Mouse (Mus musculus) gastrocnemius, adult 18-20 months (tissue): ENCODE measurements around the gene Lrrc51. TPM values are rescaled to one million over a fixed set of nuclear protein-coding genes. Genes with fewer than 3 reads are reported as not detected.
"Not testable (repeated sequence)": the region's sequence is repeated elsewhere in the genome, so short reads cannot be mapped to it uniquely, and the experiment has no call there.

Experiments
- DNase-seq: peaks from one replicate; pipeline ENCODE4 v3.0.0; 2021; ENCODE audit warnings: low spot score
- total RNA-seq, 2 experiments: library from RNA; stranded (reverse); gene quantifications; 2 replicates each; pipeline ENCODE4 v1.2.3; 2021

Gene Lrrc51
- total RNA-seq, 2 experiments from 2014 or later = 4.0 to 4.3 TPM

- DNase-seq = no peak
These were observed 4.7 kb upstream of the Lrrc51 start for GRCm38 (mm10) chr7:101938348-101938747.

DNA sequence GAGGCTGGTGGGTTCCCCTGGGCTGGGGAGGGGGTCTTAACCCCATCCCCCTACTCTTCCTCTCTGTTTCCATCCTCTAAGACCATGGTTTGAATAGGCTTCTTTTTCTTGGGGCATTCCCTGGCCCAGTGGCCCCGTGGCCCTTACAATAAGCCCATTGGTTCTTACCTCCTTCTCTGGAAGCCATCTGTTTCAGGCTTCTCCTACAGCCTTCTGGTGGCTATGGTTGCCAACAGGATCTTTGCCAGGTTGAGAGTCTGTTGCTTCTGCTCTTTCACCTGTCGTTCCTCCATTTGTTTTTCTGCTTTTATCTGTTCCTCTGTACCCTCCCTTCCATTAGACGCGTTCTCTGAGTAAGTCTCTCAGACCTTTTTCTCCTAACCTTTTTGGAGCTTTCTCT, 3.9 kb upstream of the Lrrc51 start:
- no peak for DNase-seq

DNA sequence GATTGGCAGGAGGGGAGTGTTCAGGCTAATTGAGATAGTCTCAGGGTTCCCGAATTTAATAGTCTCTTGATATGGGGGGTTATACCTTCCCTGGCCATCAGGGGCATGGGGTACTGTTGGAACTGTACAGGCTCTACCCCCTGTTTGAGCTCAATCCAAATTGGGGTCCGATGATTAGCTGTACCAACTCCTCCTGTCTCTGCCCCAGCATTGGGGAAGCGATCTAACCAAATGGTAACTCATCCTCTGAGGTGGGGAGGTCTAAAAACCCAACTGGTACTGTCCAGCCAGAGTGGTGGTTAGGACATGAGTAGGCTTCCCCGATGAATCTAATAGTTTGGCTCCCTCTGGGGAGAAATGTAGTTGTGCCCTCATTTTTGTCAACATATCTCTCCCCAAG, 3.3 kb upstream of the Lrrc51 start:
- DNase-seq = no peak

- no peak for DNase-seq
These were observed 2.3 kb upstream of the Lrrc51 start for GRCm38 (mm10) chr7:101935957-101936356.

DNA sequence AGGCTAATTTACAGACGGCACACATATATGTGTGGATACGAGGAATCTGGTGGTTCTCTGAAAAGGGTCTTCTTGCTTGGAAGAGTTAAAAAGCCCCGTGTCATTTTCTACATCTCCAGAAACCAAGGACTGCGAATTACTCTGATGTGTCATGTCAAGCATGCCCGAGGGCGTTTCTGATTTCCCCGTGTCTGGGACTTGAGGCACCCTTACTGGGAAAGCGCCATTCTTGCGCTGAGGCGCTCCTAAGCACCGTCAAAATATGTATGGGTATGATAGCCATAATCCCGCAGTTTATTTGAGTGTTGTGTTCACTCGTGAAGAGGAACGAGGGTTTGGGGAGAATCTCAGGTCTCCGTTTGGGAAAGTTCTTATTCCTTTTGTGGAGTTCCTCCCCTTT, 395 bp downstream of the Lrrc51 start:
- no peak for DNase-seq

DNA sequence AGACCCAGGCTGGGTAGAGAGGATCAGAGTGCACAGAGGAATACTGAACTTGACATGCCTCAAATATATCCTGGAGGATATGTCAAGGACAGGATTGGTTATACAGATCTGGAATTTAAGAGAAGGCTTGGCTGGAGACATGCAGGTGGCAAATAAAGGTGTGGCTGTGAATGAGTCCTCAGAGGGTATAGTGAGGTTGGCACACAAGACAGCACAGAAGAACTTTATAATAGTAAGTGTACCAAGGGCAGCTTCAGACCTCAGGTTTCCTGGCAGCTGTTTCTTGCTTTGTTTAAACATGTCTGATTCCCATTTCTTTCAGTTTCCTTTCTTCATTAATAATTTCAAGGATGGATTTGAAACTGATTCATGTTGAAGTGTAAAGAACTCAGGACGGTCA, 1.1 kb downstream of the Lrrc51 start:
- no peak for DNase-seq

DNA sequence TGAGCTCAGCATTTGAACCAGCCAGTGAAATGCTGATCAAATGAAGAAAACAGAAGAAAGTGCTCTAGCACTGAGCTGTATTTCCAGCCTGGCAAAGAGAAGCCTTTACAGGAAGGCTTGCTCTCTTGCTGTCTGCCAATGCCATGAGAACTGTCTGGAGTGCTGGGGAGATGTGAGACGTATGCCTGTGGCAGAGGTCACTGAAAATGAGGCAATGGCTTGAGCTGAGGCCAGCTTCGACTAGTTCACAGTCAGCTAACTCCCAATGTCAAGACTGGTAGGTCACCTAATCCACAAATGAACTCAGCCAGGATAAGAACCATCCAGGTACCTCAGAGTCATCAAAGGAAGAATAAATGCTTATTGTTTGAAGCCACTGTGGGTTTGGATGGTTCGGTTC, 5.6 kb downstream of the Lrrc51 start:
- peak; percentile 30 for DNase-seq

DNA sequence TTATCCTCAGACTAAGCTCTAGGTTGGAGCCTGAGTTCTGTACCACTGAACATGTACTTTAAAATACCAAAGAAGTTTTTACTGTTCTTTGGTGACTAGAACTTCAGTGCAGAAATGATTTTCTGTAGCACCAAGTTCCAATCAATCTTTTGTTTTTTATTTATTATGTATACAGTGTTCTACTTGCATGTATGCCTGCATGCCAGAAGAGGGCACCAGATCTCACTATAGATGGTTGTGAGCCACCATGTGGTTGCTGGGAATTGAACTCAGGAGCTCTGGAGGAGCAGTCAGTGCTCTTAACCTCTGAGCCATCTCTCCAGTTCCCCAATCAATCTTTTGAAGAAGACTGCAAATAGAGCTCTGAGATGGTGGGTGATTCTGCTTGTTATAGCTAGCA, 7.8 kb downstream of the Lrrc51 start:
- not testable (repeated sequence) for DNase-seq

- peak; percentile 53 for DNase-seq
These were observed 15.6 kb downstream of the Lrrc51 start for GRCm38 (mm10) chr7:101918071-101918470.

DNA sequence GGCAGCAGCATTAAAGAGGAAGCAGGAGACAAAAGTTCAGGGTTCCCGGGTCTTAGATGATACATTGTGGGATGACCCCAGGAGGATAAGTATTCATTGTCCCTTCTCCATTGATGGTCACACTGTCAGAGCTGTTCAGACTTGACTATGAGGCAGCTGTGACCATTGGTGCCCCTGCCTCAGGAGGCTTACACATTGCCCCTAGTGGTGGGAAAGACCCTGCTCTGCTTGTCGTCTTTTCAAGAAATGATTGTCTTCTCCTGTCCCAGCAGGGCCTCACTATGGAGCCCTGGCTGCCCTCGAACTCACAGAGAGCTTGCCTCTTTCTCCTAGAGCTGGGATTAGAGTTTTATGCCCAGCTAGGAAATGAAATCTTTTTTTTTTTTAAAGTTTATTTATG, 21.7 kb downstream of the Lrrc51 start:
- no peak for DNase-seq

DNA sequence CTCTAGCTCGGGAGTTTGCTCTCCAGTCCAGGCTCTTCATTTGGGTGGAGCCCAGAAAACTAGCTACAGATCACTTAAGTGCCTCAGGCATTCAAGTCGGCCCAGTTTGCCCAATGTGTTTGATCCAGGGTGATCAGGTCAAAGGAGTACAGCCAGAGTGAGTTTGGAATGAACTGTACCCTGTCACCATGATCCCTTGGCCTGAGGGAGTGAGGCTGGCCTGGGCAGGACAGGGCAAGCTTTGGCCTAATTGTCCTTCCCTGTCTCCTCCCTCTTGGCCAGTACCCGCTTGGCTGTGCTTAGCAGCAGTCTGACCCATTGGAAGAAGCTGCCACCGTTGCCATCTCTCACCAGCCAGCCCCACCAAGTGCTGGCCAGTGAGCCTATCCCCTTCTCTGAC, 23.6 kb downstream of the Lrrc51 start:
- DNase-seq = peak; percentile 72

GRCm38 (mm10) chr7:101908367-101908766, 25.3 kb downstream of the Lrrc51 start:
- peak; percentile 64 for DNase-seq

- no peak for DNase-seq
These were observed 27.0 kb downstream of the Lrrc51 start for GRCm38 (mm10) chr7:101906696-101907095.

- no peak for DNase-seq
These were observed 27.4 kb downstream of the Lrrc51 start, which contains the start of gene Tomt for GRCm38 (mm10) chr7:101906287-101906681. Gene Tomt (minus strand): TSS chr7:101906359.

DNA sequence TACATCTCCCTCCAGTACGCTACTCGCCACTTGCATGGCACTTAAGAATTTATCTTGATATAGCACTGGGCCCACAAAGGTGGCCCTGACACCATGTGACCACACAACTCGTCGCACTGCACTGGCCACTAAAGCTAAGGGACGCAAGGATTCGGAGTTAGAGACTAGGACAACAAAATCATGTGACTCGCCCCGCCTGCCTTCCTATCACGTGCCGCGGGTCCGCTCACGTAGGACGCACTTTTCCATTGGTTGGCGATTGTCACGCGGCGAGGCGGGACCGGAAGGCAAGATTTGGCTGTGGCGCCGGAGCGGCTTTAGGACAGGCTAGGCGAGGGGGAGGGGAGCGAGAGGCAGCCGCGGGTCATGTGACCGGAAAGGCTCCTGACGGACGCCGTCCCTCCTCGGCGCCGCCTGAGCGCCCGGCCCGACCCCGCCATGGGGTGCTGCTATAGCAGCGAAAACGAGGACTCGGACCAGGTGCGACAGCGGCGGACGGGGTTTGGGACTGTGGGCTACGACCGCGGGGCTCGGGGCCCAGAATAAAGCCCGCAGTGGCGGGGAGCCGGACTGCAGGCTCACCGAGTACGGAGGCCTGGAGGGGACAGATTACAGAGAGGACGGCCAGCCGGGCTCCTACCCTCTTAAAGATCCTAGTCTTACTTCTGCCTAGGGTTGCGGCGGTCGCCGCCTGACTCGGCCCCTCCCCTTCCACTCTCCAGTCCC, 28.0 kb downstream of the Lrrc51 start, which contains the start of gene Lamtor1:
Gene Lamtor1, plus strand, starts transcription at position 344 of the 726 bp plus-strand sequence.
- DNase-seq = peak; percentile 100

GRCm38 (mm10) chr7:101902846-101903245, 30.8 kb downstream of the Lrrc51 start:
- no peak for DNase-seq

DNA sequence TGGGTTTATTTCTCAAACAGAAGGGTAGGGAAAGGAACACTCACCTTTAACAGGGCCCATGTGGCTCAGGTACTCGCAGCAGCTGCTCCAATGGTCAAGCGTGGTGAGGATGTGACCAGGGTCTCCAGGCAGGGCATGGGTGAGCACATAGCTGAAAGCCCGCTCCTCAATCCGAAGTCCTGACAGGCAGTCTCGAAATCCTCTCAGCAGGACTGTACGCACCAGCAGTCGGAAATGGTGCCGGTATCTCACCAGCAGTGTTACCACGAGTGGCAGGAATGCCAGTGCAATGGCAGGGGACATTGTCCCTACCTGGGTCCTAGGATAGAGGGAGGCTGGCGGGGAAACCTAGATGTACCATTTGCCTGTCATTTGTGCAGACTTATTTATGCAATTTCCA, 31.7 kb downstream of the Lrrc51 start:
- DNase-seq = no peak

DNA sequence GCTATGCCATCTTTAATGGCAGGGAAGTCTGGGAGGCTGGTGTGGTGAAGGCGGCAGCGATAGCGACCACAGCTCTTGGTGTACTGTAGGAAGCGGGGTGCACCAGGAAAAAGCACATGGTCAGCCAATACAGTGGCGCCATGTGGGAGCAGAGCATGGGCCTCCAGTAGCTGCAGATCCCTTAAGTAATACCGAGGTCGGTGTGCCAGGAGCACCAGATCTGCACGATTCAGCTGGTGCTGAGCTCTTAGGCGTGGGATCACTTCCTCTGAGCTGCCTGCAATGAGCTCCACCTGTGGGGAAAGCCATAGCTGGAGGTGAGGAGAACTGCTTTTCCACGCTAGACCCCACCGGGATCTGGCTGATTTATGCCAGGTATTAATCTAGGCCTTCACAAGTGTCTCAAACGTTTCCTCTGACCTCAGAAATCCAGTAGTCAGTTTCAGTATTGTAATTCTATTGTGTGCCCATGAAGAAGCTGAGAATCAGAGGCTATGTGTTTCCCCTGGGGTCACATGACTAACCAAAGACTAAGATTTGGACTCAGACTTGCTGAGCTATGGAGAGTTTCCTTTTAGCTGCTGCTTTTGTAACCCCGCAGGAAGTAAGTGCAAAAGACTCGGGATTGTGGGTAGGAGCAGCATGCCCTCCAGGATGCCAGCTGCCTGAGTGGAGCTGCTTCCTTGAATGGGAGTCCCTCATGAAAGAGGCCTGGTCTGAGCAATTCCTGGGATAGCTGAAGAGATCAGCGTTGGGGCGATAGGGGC, 33.2 kb downstream of the Lrrc51 start:
- DNase-seq = no peak

DNA sequence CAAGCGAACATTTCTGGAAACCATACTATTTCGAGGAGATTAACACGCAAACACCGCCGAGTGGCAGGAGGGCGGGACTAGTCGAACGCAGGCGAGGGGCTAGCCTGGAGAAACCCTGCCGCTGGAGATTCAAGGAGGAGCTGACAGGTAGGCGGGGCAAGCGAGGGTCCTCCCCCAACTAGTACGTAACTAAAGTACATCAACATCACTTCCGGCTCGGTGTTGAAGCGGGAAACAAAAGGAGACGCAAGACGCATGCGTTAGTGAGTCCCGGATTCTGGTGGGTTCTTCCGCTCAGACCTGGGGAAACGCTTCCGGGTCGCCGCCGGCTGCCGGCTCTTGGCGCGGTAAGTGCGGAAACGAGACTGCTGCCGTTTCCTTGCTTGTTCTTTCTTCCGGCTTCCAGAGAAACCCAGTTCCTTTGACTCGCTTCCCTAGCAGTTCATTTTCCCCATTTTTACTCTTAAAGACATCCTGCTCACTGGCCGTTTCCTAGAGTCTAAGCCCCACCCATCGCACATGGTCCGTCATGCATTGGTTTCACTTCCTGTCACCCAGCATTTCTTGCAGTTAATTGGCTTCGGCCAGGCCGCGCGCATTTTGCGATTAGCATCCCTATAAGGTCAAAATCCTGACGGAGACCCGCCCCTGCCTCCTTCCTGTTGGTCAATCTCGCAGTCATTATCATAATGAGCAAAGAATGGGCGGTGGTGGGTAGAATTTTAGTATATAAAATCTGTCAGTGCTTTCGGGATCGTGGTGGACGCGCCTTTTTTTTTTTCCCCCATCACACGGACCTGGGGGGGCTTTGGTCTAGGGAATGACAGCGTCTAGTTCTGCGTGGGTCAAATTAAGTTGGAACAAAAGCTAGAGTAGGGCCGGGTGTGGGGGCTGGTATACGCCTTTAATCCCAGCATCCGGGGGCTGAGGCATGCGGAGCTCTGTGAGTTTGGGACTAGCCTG, 37.3 kb downstream of the Lrrc51 start:
- peak; percentile 98 for DNase-seq

DNA sequence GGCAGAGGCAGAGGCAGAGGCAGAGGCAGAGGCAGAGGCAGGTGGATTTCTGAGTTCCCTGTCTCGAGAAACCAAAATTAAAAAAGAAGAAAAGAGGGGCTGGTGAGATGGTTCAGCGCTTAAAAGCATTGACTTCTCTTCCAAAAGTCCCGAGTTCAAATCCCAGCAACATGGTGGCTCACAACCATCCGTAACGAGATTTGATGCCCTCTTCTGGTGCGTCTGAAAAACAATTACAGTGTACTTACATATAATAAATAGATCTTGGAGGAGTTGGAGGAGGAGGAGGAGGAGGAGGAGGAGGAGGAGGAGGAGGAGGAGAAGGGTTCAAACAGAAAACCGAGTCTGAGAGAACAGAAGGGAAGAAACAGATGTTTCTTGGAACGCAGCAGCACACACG, 38.0 kb downstream of the Lrrc51 start:
- DNase-seq = no peak

GRCm38 (mm10) chr7:101888460-101888859, 45.2 kb downstream of the Lrrc51 start:
- no peak for DNase-seq

GRCm38 (mm10) chr7:101886274-101886673, 47.4 kb downstream of the Lrrc51 start:
- no peak for DNase-seq
